Mouse (Mus musculus): Measurements from ENCODE around the gene Cpne9.

The Cpne9 gene

GRCm38 (mm10) chr6:113343177-113344092 lies 61.3 kb downstream of the Cpne9 start, which contains the start of gene Camk1:
Gene Camk1 (minus strand): TSS chr6:113343984.
- peak; percentile 81 for DNase-seq

GRCm38 (mm10) chr6:113344321-113344720 lies 62.2 kb downstream of the Cpne9 start:
- no peak for DNase-seq

GRCm38 (mm10) chr6:113346897-113347296 lies 64.8 kb downstream of the Cpne9 start:
- no peak for DNase-seq

GRCm38 (mm10) chr6:113350538-113350937 lies 68.4 kb downstream of the Cpne9 start:
- DNase-seq: no peak

- DNase-seq: no peak
Observed at GRCm38 (mm10) chr6:113351161-113351560, 69.1 kb downstream of the Cpne9 start.

GRCm38 (mm10) chr6:113351653-113352052 lies 69.5 kb downstream of the Cpne9 start:
- no peak for DNase-seq

GRCm38 (mm10) chr6:113352820-113353219 lies 70.7 kb downstream of the Cpne9 start:
- DNase-seq: no peak

GRCm38 (mm10) chr6:113353696-113354095 lies 71.6 kb downstream of the Cpne9 start:
- no peak for DNase-seq
